Mouse (Mus musculus): ENCODE results near the gene Nisch.
A peak's percentile ranks its signal among the peaks of the same experiment; 100 is the strongest.

GRCm38 (mm10) chr14:31128826-31129219 lies 87.9 kb downstream of the Nisch start, which contains the start of gene Smim4:
- TF ChIP-seq EP300 (optimal IDR thresholded peaks at IDR 0.05) (no peak), CTCF (IDR thresholded peaks at IDR 0.05; ENCODE audit: low read depth) (peak; percentile 74)
